Mouse (Mus musculus) small intestine, adult 2 months (tissue): ENCODE data around the gene Itgb5. TPM values are rescaled to one million over a fixed set of nuclear protein-coding genes. Genes with fewer than 3 reads are reported as not detected.
A peak's percentile ranks its signal among the peaks of the same experiment; 100 is the strongest.

Source experiments
- H3K27ac ChIP-seq: fragments of 200-500 bp; 2 replicates; pipeline ENCODE4 v1.5.1; 2012; ENCODE audit warnings: low read depth, low read length, control low read depth, inconsistent platforms; ENCODE audit not compliant: insufficient read depth
- H3K27me3 ChIP-seq: fragments of 200-500 bp; 2 replicates; pipeline ENCODE4 v1.6.1; 2012; ENCODE audit warnings: mild to moderate bottlenecking, moderate library complexity, low read length, inconsistent platforms; ENCODE audit not compliant: control insufficient read depth, insufficient read depth
- H3K36me3 ChIP-seq: fragments of 200-500 bp; 2 replicates; pipeline ENCODE4 v1.6.1; 2012; ENCODE audit warnings: mild to moderate bottlenecking, low read length, control low read depth, inconsistent platforms; ENCODE audit not compliant: control insufficient read depth, insufficient read depth
- H3K4me1 ChIP-seq: fragments of 200-500 bp; 2 replicates; pipeline ENCODE4 v1.6.1; 2012; ENCODE audit warnings: low read length, inconsistent platforms, mixed read lengths; ENCODE audit not compliant: control insufficient read depth, insufficient read depth, insufficient read length
- H3K4me3 ChIP-seq: fragments of 200-500 bp; 2 replicates; pipeline ENCODE4 v1.5.1; 2012; ENCODE audit warnings: low read depth, mild to moderate bottlenecking, control low read depth, inconsistent platforms, low read length, moderate library complexity
- CTCF ChIP-seq: fragments of 200-500 bp; IDR thresholded peaks from 2 replicates; pipeline ENCODE4 v1.5.1; 2012; ENCODE audit warnings: low read depth, mild to moderate bottlenecking, control low read depth, inconsistent platforms, low read length, moderate library complexity, mixed read lengths; ENCODE audit not compliant: insufficient replicate concordance, insufficient read length; ENCODE audit errors: extremely low read depth
- POLR2A ChIP-seq: fragments of 200-500 bp; IDR thresholded peaks from 2 replicates; pipeline ENCODE4 v1.6.1; 2012; ENCODE audit warnings: low read depth, mild to moderate bottlenecking, control low read depth, inconsistent platforms, low read length, moderate library complexity
- WGBS: fragments of 180-500 bp; shearing (Covaris S2); methylation state at CpG from one replicate; pipeline ENCODE4 v1.1.7; 2018; 5-methylcytosine and 5-hydroxymethylcytosine counted together
- polyA plus RNA-seq: library from polyadenylated mRNA; depleted of rRNA; stranded (reverse); fragments of >200 nt; gene quantifications from 2 replicates; pipeline ENCODE4 v1.2.3, GENCODE M21; 2012

The Itgb5 gene
- polyA plus RNA-seq, 1 experiment: 80.3 TPM

GRCm38 (mm10) chr16:33922111-33923000 is 92.9 kb downstream of the Itgb5 start:
- Histone ChIP-seq H3K4me1 (peaks cover 2% of the 10 kb centered on the region; the same call in 1 of the 2 replicates), H3K27ac (peak overlapping the region; percentile 84), H3K36me3 (peaks cover 6% of the 10 kb centered on the region; the same call in 1 of the 2 replicates), H3K4me3 (no peak overlapping the region), H3K27me3 (no peaks in the 10 kb centered on the region)
- WGBS: 49% methylated on average over 18 of the region's 18 CpGs
- TF ChIP-seq POLR2A (no peak), CTCF (no peak)

GRCm38 (mm10) chr16:33923001-33923316 is 93.5 kb downstream of the Itgb5 start:
- peak overlapping the region; percentile 23; the same call in 1 of the 2 replicates for H3K27ac ChIP-seq

GRCm38 (mm10) chr16:33923758-33924157 is 94.3 kb downstream of the Itgb5 start:
- H3K36me3 ChIP-seq: peaks cover 6% of the 10 kb centered on the region; the same call in 1 of the 2 replicates
- H3K27me3 ChIP-seq: no peaks in the 10 kb centered on the region
- TF ChIP-seq CTCF (no peak), POLR2A (no peak)
- H3K27ac ChIP-seq: no peak overlapping the region
- no peak overlapping the region for H3K4me3 ChIP-seq
- 88% methylated on average over 8 of the region's 8 CpGs for WGBS
- peaks cover 2% of the 10 kb centered on the region; the same call in 1 of the 2 replicates for H3K4me1 ChIP-seq

More at GRCm38 (mm10) chr16:33923001-33923316, 93.5 kb downstream of the Itgb5 start:
- Histone ChIP-seq H3K27me3 (no peaks in the 10 kb centered on the region), H3K4me1 (peaks cover 2% of the 10 kb centered on the region; the same call in 1 of the 2 replicates), H3K36me3 (peaks cover 6% of the 10 kb centered on the region; the same call in 1 of the 2 replicates), H3K4me3 (no peak overlapping the region)
- no peak for TF ChIP-seq CTCF
- TF ChIP-seq POLR2A: no peak
- 42% methylated on average over 5 of the region's 5 CpGs for WGBS

DNA sequence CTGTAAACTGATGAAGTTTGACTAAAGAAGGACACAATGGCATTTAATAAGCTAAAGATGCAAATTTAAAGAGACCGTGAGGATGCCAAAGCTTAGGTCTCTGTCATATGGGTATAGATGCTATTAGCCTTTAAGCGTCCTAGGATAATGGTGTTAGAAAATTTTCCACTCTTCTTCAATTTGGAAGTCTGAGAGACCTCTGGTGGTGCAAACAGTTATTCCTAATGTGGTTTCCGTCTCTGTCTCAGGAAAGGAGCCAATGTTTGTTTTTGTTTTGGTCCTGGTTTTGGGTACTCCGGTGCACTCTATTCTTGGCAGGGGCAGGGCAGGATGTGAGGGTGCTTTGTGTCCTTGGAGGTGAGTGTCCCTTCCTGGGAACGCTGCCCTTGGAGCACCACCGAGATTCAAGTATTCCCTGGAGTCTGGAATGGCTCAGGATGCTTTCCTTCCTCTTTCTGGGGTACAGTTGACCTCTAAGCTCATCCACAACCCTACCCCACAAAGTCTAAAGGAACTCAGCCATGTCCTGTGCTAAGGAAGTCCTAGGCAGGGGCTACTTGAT is 97.9 kb downstream of the Itgb5 start:
- Histone ChIP-seq H3K27me3 (no peaks in the 10 kb centered on the region), H3K36me3 (no peaks in the 10 kb centered on the region), H3K4me3 (no peak overlapping the region), H3K4me1 (no peaks in the 10 kb centered on the region; the same call in 1 of the 2 replicates), H3K27ac (no peak overlapping the region)
- 77% methylated on average over 6 of the region's 6 CpGs for WGBS
- TF ChIP-seq CTCF (no peak), POLR2A (no peak)

DNA sequence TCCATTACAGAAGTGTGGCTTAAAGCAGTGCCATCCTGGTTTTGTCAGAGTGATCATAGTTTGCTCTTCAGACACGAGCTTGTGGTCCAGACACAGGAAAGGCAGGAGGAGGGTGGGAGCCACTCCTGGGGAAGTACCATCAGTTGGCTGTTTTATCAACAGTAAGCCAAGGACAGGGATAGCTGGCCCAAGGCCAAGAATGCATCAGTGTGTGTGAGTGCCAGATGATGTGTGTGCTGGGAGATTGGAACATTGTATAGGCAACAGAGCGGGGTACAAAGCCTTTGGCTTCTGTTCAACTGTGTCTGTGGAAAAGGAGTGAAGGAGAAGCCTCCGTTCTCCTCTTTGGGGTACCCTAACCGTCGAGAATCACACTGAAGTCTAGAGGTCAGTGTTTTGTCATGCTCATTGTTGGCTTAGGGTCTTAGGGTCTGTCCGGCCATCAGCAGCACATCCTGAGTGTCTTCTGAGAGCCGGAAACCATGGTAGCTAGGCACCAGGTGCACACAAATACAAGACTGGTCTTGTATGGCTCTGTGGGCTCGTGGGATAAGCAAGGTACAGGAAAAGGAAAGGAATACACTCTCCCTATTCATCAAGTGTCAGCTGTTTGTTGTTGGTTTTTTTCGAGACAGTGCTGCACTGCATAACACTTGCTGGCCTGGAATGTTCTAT is 99.5 kb downstream of the Itgb5 start:
- Histone ChIP-seq H3K4me3 (no peak overlapping the region), H3K4me1 (peaks cover 11% of the 10 kb centered on the region), H3K36me3 (no peaks in the 10 kb centered on the region), H3K27ac (no peak overlapping the region), H3K27me3 (no peaks in the 10 kb centered on the region)
- 76% methylated on average over 9 of the region's 9 CpGs for WGBS
- no peak for TF ChIP-seq POLR2A
- no peak for TF ChIP-seq CTCF

GRCm38 (mm10) chr16:33930785-33931184 is 101.3 kb downstream of the Itgb5 start:
- Histone ChIP-seq H3K27me3 (no peaks in the 10 kb centered on the region), H3K36me3 (no peaks in the 10 kb centered on the region), H3K4me3 (no peak overlapping the region), H3K27ac (no peak overlapping the region), H3K4me1 (peaks cover 17% of the 10 kb centered on the region)
- 73% methylated on average over 6 of the region's 6 CpGs for WGBS
- TF ChIP-seq CTCF: no peak
- no peak for TF ChIP-seq POLR2A

GRCm38 (mm10) chr16:33931682-33932081 is 102.2 kb downstream of the Itgb5 start:
- Histone ChIP-seq H3K4me1 (peaks cover 17% of the 10 kb centered on the region), H3K36me3 (no peaks in the 10 kb centered on the region), H3K4me3 (no peak overlapping the region), H3K27ac (no peak overlapping the region), H3K27me3 (no peaks in the 10 kb centered on the region)
- WGBS: 26% methylated on average over 2 of the region's 2 CpGs
- no peak for TF ChIP-seq POLR2A
- TF ChIP-seq CTCF: no peak
